Mouse (Mus musculus): Measurements from ENCODE around the gene Cep250.

- TF ChIP-seq POLR2A (IDR thresholded peaks at IDR 0.05; ENCODE audit: borderline replicate concordance, extremely low read depth, insufficient read depth, insufficient read length, poor library complexity, severe bottlenecking), result no peak
- no peak for TF ChIP-seq CTCF (IDR thresholded peaks at IDR 0.05; ENCODE audit: borderline replicate concordance, extremely low read depth, insufficient read depth, insufficient read length)
These were observed 69.2 kb downstream of the Cep250 start for GRCm38 (mm10) chr2:156025482-156025881.
